Mouse (Mus musculus): ENCODE measurements at regions not wholly inside any gene's neighbourhood (a gene's known extent, or its start where the extent isn't known, plus 50 kb on each side); places are given as distances from the start of the nearest gene placed in this dataset.
"Not testable (repeated sequence)": the region's sequence is repeated elsewhere in the genome, so short reads cannot be mapped to it uniquely, and the experiment has no call there.

GRCm38 (mm10) chr1:35899536-35899935 is 168.7 kb upstream of the Hs6st1 start:
- H3K36me3 ChIP-seq (ENCODE audit: control insufficient read depth, insufficient read depth, low read length, poor library complexity, severe bottlenecking) = no peaks in the 10 kb centered on the region
- H3K9ac ChIP-seq (ENCODE audit: insufficient read depth, low read depth, low read length, poor library complexity, severe bottlenecking) = no peak overlapping the region
- H3K9me3 ChIP-seq (ENCODE audit: control insufficient read depth, insufficient read depth, low read depth, low read length) = no peaks in the 10 kb centered on the region; the same call in 1 of the 2 replicates
- in situ Hi-C loops (cut with MboI; ENCODE audit: low sequenced_read_pairs in 2 of 2, unreplicated experiment in 2 of 2) = no loop called here
- no peak for DNase-seq (ENCODE audit: low read depth, low spot score)
- H3K27ac ChIP-seq (ENCODE audit: insufficient read depth, low read depth, low read length, poor library complexity, severe bottlenecking) = no peak overlapping the region
- no peak overlapping the region for H3K4me3 ChIP-seq (ENCODE audit: insufficient read depth in 1 of 2, low read depth in 1 of 2, low read length in 2 of 2, poor library complexity in 1 of 2, severe bottlenecking in 1 of 2)
- TF ChIP-seq CHD2 (IDR thresholded peaks at IDR 0.05; ENCODE audit: low read depth, low read length) (no peak), ZNF384 (IDR thresholded peaks at IDR 0.05; ENCODE audit: low read depth, low read length) (no peak), ZC3H11A (IDR thresholded peaks at IDR 0.05; ENCODE audit: borderline replicate concordance, low read depth, low read length) (no peak), MAFK (IDR thresholded peaks at IDR 0.05; ENCODE audit: insufficient read depth, low read depth, low read length) (no peak), HCFC1 (IDR thresholded peaks at IDR 0.05; ENCODE audit: borderline replicate concordance, insufficient read depth, low read length) (no peak)
- no peaks in the 10 kb centered on the region for H3K4me1 ChIP-seq (ENCODE audit: control insufficient read depth in 2 of 2, insufficient read depth in 2 of 2, low read length in 2 of 2, poor library complexity in 1 of 2)

DNA sequence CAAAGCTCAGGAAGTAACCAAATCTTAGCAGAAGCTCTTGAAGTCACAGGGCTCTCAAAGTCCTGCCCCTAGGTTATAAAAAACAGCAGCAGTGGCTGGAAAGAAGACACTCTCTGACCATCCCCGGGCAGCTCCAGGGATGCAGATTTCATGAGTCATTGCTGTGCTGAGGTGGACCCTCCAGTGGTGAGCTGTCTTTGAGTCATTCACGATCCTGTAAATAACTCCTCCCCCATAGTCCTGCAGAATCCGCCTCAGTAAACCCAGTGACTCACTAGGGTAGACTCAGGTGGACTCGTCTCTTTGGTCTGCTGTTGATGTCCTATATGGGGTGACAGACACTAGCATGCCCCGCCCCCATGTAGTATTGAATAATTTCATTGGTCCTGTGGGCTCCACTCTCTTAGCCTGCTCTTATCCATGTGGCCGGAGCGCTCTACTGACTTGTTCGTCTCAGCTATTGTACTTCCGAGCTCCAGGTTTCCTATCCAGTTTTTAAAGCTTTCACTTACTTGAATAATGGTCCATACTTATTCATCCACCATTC is 164.1 kb upstream of the Hs6st1 start:
- Histone ChIP-seq H3K9ac (ENCODE audit: insufficient read depth, low read depth, low read length, poor library complexity, severe bottlenecking) (no peak overlapping the region), H3K4me3 (ENCODE audit: insufficient read depth in 1 of 2, low read depth in 1 of 2, low read length in 2 of 2, poor library complexity in 1 of 2, severe bottlenecking in 1 of 2) (no peak overlapping the region), H3K4me1 (ENCODE audit: control insufficient read depth in 2 of 2, insufficient read depth in 2 of 2, low read length in 2 of 2, poor library complexity in 1 of 2) (no peaks in the 10 kb centered on the region), H3K27ac (ENCODE audit: insufficient read depth, low read depth, low read length, poor library complexity, severe bottlenecking) (no peak overlapping the region), H3K36me3 (ENCODE audit: control insufficient read depth, insufficient read depth, low read length, poor library complexity, severe bottlenecking) (no peaks in the 10 kb centered on the region), H3K9me3 (ENCODE audit: control insufficient read depth, insufficient read depth, low read depth, low read length) (no peaks in the 10 kb centered on the region)
- in situ Hi-C loops (cut with MboI; ENCODE audit: low sequenced_read_pairs in 2 of 2, unreplicated experiment in 2 of 2) = no loop called here
- DNase-seq (ENCODE audit: low read depth, low spot score) = no peak
- TF ChIP-seq HCFC1 (IDR thresholded peaks at IDR 0.05; ENCODE audit: borderline replicate concordance, insufficient read depth, low read length) = no peak
- no peak for TF ChIP-seq MAFK (IDR thresholded peaks at IDR 0.05; ENCODE audit: insufficient read depth, low read depth, low read length)
- no peak for TF ChIP-seq CHD2 (IDR thresholded peaks at IDR 0.05; ENCODE audit: low read depth, low read length)
- no peak for TF ChIP-seq ZNF384 (IDR thresholded peaks at IDR 0.05; ENCODE audit: low read depth, low read length)
- no peak for TF ChIP-seq ZC3H11A (IDR thresholded peaks at IDR 0.05; ENCODE audit: borderline replicate concordance, low read depth, low read length)

DNA sequence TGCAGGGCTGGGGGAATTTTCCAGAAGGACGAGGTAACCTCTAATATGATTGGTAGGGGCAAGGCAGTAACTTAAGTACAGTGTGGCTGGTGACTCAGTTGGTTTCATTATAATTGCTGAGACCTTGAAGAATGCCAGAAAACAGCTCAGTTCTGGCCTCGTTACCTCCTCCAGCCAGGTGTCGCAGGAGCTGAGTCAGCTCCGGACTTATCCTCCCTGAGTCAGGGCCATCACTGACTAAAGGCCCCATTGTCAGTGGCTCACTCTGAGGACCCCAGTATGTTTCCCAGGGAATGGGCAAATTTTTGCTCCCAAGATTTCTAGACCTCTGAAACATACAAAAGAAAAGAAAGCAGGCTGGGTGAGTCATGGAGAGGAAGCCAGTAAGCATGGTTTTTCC is 154.6 kb upstream of the Hs6st1 start:
- no peak for TF ChIP-seq ZNF384 (IDR thresholded peaks at IDR 0.05; ENCODE audit: low read depth, low read length)
- no peak for TF ChIP-seq CHD2 (IDR thresholded peaks at IDR 0.05; ENCODE audit: low read depth, low read length)
- TF ChIP-seq HCFC1 (IDR thresholded peaks at IDR 0.05; ENCODE audit: borderline replicate concordance, insufficient read depth, low read length) = no peak
- Histone ChIP-seq H3K9me3 (ENCODE audit: control insufficient read depth, insufficient read depth, low read depth, low read length) (no peaks in the 10 kb centered on the region), H3K4me3 (ENCODE audit: insufficient read depth in 1 of 2, low read depth in 1 of 2, low read length in 2 of 2, poor library complexity in 1 of 2, severe bottlenecking in 1 of 2) (no peak overlapping the region), H3K4me1 (ENCODE audit: control insufficient read depth in 2 of 2, insufficient read depth in 2 of 2, low read length in 2 of 2, poor library complexity in 1 of 2) (peaks cover 2 to 17% of the 10 kb centered on the region in 2 experiments; a peak in 2 of 4 replicates), H3K36me3 (ENCODE audit: control insufficient read depth, insufficient read depth, low read length, poor library complexity, severe bottlenecking) (no peaks in the 10 kb centered on the region), H3K27ac (ENCODE audit: insufficient read depth, low read depth, low read length, poor library complexity, severe bottlenecking) (no peak overlapping the region), H3K9ac (ENCODE audit: insufficient read depth, low read depth, low read length, poor library complexity, severe bottlenecking) (no peak overlapping the region)
- in situ Hi-C loops (cut with MboI; ENCODE audit: low sequenced_read_pairs in 2 of 2, unreplicated experiment in 2 of 2) = no loop called here
- no peak for DNase-seq (ENCODE audit: low read depth, low spot score)

DNA sequence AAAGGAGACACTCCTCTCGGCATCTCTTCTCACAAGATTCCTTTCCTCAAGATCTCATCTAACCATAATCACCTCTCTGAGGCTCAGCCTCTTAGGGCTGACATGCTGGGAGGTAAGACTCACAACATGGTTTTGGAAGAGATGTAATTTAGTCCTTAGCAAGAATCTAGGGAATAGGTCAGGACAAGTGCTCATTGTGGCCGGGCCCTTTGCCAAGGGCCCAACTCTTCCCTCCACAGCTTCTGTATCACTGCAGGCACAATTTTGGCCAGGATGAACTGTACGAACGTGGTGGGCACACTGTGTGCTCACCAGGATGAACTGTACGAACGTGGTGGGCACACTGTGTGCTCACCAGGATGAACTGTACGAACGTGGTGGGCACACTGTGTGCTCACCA is 154.0 kb upstream of the Hs6st1 start:
- in situ Hi-C loops (cut with MboI; ENCODE audit: low sequenced_read_pairs in 2 of 2, unreplicated experiment in 2 of 2); DNase-seq (ENCODE audit: low read depth, low spot score): not testable (repeated sequence)
- H3K4me1 ChIP-seq (ENCODE audit: control insufficient read depth in 2 of 2, insufficient read depth in 2 of 2, low read length in 2 of 2, poor library complexity in 1 of 2) = peaks cover 6 to 17% of the 10 kb centered on the region in 2 experiments; a peak in 2 of 4 replicates

DNA sequence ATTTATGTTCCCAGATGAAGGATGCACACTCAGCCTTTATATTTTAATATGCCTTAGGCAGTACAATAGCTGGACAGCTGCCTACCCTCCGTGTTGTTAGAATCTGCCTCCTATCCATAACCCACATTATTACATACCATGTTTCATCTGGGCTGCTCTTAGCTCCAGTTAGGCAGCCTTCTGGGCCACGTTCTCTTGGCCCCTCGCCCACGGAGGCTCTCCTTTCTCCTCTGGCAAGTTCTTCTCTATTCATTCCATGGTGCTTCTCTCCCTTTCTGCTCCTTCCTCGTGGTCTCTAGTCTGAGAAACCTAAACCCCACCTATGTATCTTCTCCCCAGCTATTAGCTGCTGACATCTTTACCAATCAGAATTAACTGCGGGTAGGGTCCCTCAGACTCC is 152.7 kb upstream of the Hs6st1 start:
- Histone ChIP-seq H3K9ac (ENCODE audit: insufficient read depth, low read depth, low read length, poor library complexity, severe bottlenecking) (no peak overlapping the region), H3K4me3 (ENCODE audit: insufficient read depth in 1 of 2, low read depth in 1 of 2, low read length in 2 of 2, poor library complexity in 1 of 2, severe bottlenecking in 1 of 2) (no peak overlapping the region), H3K4me1 (ENCODE audit: control insufficient read depth in 2 of 2, insufficient read depth in 2 of 2, low read length in 2 of 2, poor library complexity in 1 of 2) (peaks cover 6 to 17% of the 10 kb centered on the region in 2 experiments; a peak in 2 of 4 replicates), H3K9me3 (ENCODE audit: control insufficient read depth, insufficient read depth, low read depth, low read length) (no peaks in the 10 kb centered on the region), H3K27ac (ENCODE audit: insufficient read depth, low read depth, low read length, poor library complexity, severe bottlenecking) (no peak overlapping the region), H3K36me3 (ENCODE audit: control insufficient read depth, insufficient read depth, low read length, poor library complexity, severe bottlenecking) (no peaks in the 10 kb centered on the region)
- no peak for DNase-seq (ENCODE audit: low read depth, low spot score)
- in situ Hi-C loops (cut with MboI; ENCODE audit: low sequenced_read_pairs in 2 of 2, unreplicated experiment in 2 of 2) = no loop called here
- TF ChIP-seq ZC3H11A (IDR thresholded peaks at IDR 0.05; ENCODE audit: borderline replicate concordance, low read depth, low read length) = no peak

More for the DNA sequence above, 154.0 kb upstream of the Hs6st1 start:
- not testable (repeated sequence) for H3K36me3 ChIP-seq (ENCODE audit: control insufficient read depth, insufficient read depth, low read length, poor library complexity, severe bottlenecking); H3K27ac ChIP-seq (ENCODE audit: insufficient read depth, low read depth, low read length, poor library complexity, severe bottlenecking); H3K4me3 ChIP-seq (ENCODE audit: insufficient read depth in 1 of 2, low read depth in 1 of 2, low read length in 2 of 2, poor library complexity in 1 of 2, severe bottlenecking in 1 of 2); H3K9me3 ChIP-seq (ENCODE audit: control insufficient read depth, insufficient read depth, low read depth, low read length); H3K9ac ChIP-seq (ENCODE audit: insufficient read depth, low read depth, low read length, poor library complexity, severe bottlenecking)
